Mouse (Mus musculus) hindbrain, embryonic 15.5 days (tissue): ENCODE data around the gene Gm20388. TPM values are rescaled to one million over a fixed set of nuclear protein-coding genes. Genes with fewer than 3 reads are reported as not detected.
A peak's percentile ranks its signal among the peaks of the same experiment; 100 is the strongest.

Source experiments
- ATAC-seq: fragments of 200-750 bp; cut with Nextera tagmentation; 2 replicates; pipeline ENCODE4 v1.8.0; 2017; ENCODE audit warnings: low read depth, moderate number of reproducible peaks, moderate TSS enrichment; ENCODE audit not compliant: low FRiP score
- H3K27ac ChIP-seq: fragments of 300-500 bp; sonication (generic); replicated peaks from 2 replicates; pipeline ENCODE4 v1.5.1; 2015; ENCODE audit warnings: mild to moderate bottlenecking, inconsistent platforms
- H3K27me3 ChIP-seq: fragments of 300-500 bp; sonication (generic); 2 replicates; pipeline ENCODE4 v1.6.1; 2015; ENCODE audit warnings: control low read depth, inconsistent platforms
- H3K36me3 ChIP-seq: fragments of 300-500 bp; sonication (generic); 2 replicates; pipeline ENCODE4 v1.6.1; 2015; ENCODE audit warnings: control low read depth, inconsistent platforms
- H3K4me1 ChIP-seq: fragments of 300-500 bp; sonication (generic); replicated peaks from 2 replicates; pipeline ENCODE4 v1.6.1; 2015; ENCODE audit warnings: control low read depth, inconsistent platforms
- H3K4me2 ChIP-seq: fragments of 300-500 bp; sonication (generic); 2 replicates; pipeline ENCODE4 v1.6.1; 2015; ENCODE audit warnings: moderate library complexity, mild to moderate bottlenecking, inconsistent platforms
- H3K4me3 ChIP-seq: fragments of 300-500 bp; sonication (generic); 2 replicates; pipeline ENCODE4 v1.5.1; 2015; ENCODE audit warnings: mild to moderate bottlenecking, inconsistent platforms
- H3K9ac ChIP-seq: fragments of 300-500 bp; sonication (generic); 2 replicates; pipeline ENCODE4 v1.6.1; 2015; ENCODE audit warnings: inconsistent platforms
- H3K9me3 ChIP-seq: fragments of 300-500 bp; sonication (generic); 2 replicates; pipeline ENCODE4 v1.6.1; 2016; ENCODE audit warnings: control low read depth, inconsistent platforms
- WGBS: fragments of 180-500 bp; shearing (Covaris S2); methylation state at CpG from one replicate; pipeline ENCODE4 v1.1.7; 2015; 5-methylcytosine and 5-hydroxymethylcytosine counted together
- polyA plus RNA-seq: library from polyadenylated mRNA; unstranded; fragments of >200 nt; fragmentation: Nextera tagmentation; extraction: Ambion mirVana; gene quantifications from 2 replicates; pipeline ENCODE4 v1.2.1, GENCODE M21; 2015

The Gm20388 gene
- polyA plus RNA-seq, 1 experiment from 2014 or later = 5.4 TPM

DNA sequence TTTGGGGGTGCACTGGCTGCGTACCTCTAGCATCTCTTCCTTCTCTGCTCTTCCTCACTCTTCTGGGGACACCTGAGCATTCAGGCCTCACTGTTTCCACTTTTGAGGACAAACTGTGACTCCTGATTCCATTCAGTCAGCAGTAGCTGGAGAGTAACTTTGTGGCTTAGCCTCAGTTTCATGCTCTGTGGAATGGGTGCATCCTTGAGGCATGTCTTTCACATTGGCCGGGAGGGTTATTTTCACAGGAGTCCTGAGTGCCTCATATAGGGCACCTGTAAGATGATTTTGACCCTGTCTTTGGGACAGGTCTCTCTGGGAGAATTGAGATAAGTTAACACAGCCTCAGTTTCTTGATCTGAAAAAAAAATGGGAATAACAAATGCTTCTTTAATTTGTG, 1212.5 kb downstream of the Gm20388 start:
- H3K4me1 ChIP-seq = peaks cover 12% of the 10 kb centered on the region
- peaks cover 94% of the 10 kb centered on the region for H3K27me3 ChIP-seq
- ATAC-seq = no peak
- no peak overlapping the region for H3K9ac ChIP-seq
- no peaks in the 10 kb centered on the region for H3K9me3 ChIP-seq
- WGBS = 32% methylated on average over 2 of the region's 2 CpGs
- H3K4me2 ChIP-seq = no peak overlapping the region
- H3K36me3 ChIP-seq = no peaks in the 10 kb centered on the region
- H3K27ac ChIP-seq = no peak overlapping the region
- H3K4me3 ChIP-seq = no peak overlapping the region

DNA sequence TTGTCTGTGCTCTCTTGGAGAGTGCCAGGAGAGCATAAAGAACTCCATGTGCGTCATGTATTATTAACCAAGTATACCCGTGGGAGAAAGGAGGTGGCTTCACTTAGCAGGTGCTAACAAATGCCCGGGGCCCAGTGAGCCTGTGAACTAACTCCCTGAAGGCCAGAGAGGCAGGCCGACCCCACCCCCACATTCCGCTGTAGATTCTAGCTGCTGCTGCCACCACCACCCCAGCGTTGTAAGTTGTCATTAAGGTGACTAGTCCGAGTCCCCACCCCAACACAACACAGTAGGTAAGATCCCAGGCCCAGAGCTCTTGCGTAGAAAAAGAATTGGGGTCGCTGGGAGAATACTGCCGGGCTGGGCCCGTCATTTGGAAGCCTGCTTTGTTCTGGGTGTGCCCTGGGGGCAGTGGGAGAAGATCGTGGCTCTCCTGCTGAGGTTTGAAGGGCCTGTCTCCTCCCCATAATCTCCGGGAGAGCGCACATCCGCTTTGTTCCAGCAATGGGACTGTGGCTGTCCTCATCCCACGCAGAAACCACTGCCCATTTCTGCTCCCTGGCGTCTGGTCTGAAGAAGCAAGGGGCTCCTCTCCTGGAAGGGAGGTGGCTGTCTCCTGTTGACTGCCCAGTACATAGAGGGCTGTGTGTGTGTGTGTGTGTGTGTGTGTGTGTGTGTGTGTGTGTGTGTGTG, 1214.1 kb downstream of the Gm20388 start:
- Histone ChIP-seq H3K36me3 (no peaks in the 10 kb centered on the region), H3K9ac (no peak overlapping the region), H3K27ac (no peak overlapping the region), H3K9me3 (no peaks in the 10 kb centered on the region), H3K27me3 (peaks cover 98% of the 10 kb centered on the region), H3K4me3 (no peak overlapping the region), H3K4me2 (peak overlapping the region; percentile 47), H3K4me1 (peaks cover 20% of the 10 kb centered on the region)
- WGBS = 2% methylated on average over 17 of the region's 17 CpGs
- 0 out of 2 replicates have a peak, but pooled peaks have one; percentile 40 for ATAC-seq

DNA sequence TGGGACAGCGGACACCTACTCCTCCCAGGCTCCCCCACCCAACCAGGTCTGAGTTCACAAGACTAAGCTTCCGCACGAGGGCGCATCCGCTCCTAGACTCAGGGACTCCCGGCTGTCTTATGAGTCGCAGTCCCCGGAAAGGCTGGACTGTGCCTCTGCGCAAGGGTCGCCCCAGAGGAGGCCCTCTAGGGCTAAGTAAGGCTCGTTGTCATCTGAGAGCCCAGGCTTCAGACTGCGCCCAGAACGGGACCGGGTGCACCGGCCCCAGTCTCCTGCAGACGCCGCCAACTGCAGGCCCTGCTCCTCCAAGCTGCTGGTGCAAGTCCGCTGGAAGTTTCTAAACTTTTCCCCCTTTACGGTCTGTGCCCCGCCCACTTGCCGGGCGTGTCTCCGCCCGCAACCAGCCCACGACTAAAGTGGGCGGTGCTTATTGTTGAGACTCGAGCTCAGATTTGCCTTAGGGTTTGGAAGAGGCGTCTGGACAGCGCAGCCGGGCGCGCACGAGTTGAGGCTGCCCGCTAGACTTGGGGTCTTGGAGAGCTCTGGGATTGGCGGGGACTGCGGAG, 1214.8 kb downstream of the Gm20388 start:
- Histone ChIP-seq H3K27ac (no peak overlapping the region), H3K4me1 (peaks cover 20% of the 10 kb centered on the region), H3K4me2 (peak overlapping the region; percentile 47), H3K27me3 (peaks cover 98% of the 10 kb centered on the region), H3K4me3 (peak overlapping the region; percentile 16; the same call in 1 of the 2 replicates), H3K9me3 (no peaks in the 10 kb centered on the region), H3K9ac (no peak overlapping the region), H3K36me3 (no peaks in the 10 kb centered on the region)
- peak; percentile 75 for ATAC-seq
- under 1% methylated on average over 36 of the region's 36 CpGs for WGBS

DNA sequence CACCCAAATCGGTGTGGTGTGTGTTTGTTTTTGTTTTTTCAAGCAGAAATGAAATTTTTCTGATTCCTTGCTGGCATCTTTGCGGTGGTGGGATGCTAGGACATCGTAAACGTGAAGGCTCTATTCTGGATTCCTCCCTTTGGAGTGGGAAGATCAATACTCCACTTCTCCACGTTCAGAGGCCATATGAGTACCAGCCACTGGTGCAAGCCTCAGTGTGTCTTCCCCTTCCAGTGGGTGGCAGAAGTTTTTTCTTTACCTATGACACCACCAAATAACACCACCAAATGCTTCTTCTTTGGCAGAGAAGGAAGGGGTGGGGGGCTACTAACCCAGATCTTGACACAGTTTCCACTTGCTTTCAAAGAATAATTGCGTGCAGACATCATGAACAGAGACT, 1215.5 kb downstream of the Gm20388 start:
- no peak overlapping the region for H3K9ac ChIP-seq
- H3K9me3 ChIP-seq = no peaks in the 10 kb centered on the region
- no peak overlapping the region for H3K4me3 ChIP-seq
- H3K27me3 ChIP-seq = peaks cover 98% of the 10 kb centered on the region
- H3K4me1 ChIP-seq = peaks cover 20% of the 10 kb centered on the region
- ATAC-seq = no peak
- H3K27ac ChIP-seq = no peak overlapping the region
- no peaks in the 10 kb centered on the region for H3K36me3 ChIP-seq
- H3K4me2 ChIP-seq = no peak overlapping the region
- 6% methylated on average over 6 of the region's 6 CpGs for WGBS

DNA sequence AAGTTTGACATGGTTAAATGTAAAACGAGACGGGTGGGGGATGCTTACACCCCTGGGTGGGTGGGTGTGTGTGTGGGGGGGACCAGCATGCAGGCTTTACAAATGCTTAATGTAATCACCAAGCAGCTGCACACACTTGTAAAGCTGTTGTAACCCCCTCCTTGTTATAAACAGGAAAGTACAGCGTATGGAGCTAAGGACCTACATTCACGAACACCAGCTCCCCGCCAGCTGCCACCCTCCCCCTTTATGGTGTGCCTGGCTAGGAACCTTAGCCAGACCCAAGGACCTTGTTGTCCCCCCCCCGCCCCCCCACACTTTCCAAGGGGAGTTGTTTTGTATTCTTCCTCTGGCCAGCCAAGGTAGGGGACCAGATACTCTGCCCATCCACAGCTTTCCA, 1216.1 kb downstream of the Gm20388 start:
- peaks cover 97% of the 10 kb centered on the region for H3K27me3 ChIP-seq
- ATAC-seq = no peak
- 0% methylated on average over 6 of the region's 6 CpGs for WGBS

DNA sequence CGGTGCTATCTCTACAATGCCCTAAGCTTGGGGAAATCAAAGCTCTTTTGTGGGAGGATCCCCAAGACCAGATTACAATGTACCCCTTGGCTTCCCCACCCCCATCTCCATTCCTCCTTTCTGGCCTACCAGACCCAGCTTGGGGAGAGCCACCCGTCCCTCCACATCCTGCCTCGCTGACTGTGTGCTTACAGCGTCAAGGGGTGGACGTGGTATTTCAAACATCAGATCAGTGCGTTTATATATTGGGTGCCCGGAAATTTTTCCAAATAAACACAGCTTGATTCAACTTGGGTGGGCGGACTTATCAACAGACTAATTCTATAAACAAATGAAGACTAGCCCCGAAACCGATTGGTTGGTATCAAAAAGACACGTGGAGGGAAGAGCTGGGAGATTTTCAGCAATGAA, 1216.7 kb downstream of the Gm20388 start:
- Histone ChIP-seq H3K27me3 (peaks cover 97% of the 10 kb centered on the region), H3K9me3 (no peaks in the 10 kb centered on the region), H3K4me2 (no peak overlapping the region), H3K36me3 (no peaks in the 10 kb centered on the region), H3K27ac (no peak overlapping the region), H3K4me3 (no peak overlapping the region), H3K4me1 (peaks cover 20% of the 10 kb centered on the region), H3K9ac (no peak overlapping the region)
- 4% methylated on average over 11 of the region's 11 CpGs for WGBS
- ATAC-seq = no peak

More for the DNA sequence above, 1216.1 kb downstream of the Gm20388 start:
- Histone ChIP-seq H3K9me3 (no peaks in the 10 kb centered on the region), H3K36me3 (no peaks in the 10 kb centered on the region), H3K27ac (no peak overlapping the region), H3K4me2 (no peak overlapping the region), H3K4me3 (no peak overlapping the region), H3K4me1 (peaks cover 20% of the 10 kb centered on the region), H3K9ac (no peak overlapping the region)

DNA sequence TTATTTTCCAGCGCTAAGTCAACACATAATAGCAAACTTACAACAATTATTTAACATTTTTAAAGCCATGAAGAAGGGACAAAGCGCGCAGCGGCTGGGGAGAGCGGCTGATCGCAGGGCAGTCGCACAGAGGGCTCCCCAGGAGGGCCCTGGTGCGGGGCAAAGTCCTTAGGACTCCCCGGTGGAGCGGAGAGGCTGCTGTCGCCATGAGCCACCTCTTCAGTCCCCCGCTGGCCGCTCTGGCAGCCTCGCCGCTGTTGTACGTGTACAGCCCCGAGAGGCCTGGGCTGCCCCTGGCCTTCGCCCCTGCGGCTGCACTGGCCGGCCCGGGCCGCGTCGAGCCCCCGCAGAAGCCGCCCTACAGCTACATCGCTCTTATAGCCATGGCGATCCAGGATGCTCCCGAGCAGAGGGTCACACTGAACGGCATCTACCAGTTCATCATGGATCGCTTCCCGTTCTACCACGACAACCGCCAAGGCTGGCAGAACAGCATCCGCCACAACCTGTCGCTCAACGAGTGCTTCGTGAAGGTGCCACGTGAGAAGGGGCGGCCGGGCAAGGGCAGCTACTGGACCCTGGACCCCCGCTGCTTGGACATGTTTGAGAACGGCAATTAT, 1217.2 kb downstream of the Gm20388 start, which contains the start of gene Foxl1:
Gene Foxl1 (plus strand): TSS at position 185 of the 620 bp plus-strand sequence.
- H3K36me3 ChIP-seq = no peaks in the 10 kb centered on the region
- H3K27ac ChIP-seq = no peak within 1 kb of the TSS
- peaks cover 20% of the 10 kb centered on the region for H3K4me1 ChIP-seq
- H3K4me3 ChIP-seq = 0 out of 2 replicates have a peak within 1 kb of the TSS, but pooled peaks have one; percentile 8
- no peaks in the 10 kb centered on the region for H3K9me3 ChIP-seq
- H3K4me2 ChIP-seq = peak within 1 kb of the TSS; percentile 37
- peaks cover 96% of the 10 kb centered on the region for H3K27me3 ChIP-seq
- no peak within 1 kb of the TSS for H3K9ac ChIP-seq
- ATAC-seq = no peak
- under 1% methylated on average over 43 of the region's 43 CpGs for WGBS

DNA sequence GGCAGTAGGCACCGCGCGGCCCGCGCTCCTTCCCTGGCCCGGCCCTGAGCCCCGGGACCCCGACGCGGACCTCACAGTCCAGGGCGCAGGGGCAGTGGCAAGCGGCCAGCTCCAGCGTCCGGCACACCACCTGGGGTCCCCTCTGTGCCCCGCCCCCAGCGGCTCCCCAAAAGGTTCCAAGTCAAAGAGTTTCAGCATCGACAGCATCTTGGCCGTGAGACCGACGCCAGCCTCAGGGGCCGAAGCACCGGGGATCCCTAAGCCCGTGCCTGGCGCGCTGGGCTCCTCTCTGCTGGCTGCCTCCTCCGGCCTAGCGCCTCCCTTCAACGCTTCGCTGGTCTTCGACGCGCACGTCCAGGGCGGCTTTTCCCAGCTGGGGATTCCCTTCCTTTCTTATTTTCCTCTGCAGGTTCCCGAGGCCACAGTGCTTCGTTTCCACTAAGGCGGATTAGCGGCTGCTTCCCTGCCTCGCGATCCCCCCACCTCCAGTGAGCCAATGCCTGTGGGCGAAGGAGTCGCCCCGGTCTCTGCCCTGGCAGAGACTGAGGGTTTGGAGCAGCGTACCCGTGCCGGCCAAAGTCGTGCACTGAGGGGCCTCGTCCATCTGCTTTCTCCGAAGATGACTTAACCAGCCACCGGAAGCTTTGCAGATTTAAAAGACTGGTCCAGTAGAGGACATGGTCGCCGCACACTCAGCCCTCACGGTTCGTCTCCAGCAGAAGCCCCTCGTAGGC, 1218.1 kb downstream of the Gm20388 start:
- ATAC-seq = no peak
- Histone ChIP-seq H3K9me3 (no peaks in the 10 kb centered on the region), H3K4me2 (peak overlapping the region; percentile 37), H3K9ac (no peak overlapping the region), H3K4me3 (0 out of 2 replicates have a peak overlapping the region, but pooled peaks have one; percentile 8), H3K27ac (no peak overlapping the region), H3K27me3 (peaks cover 90% of the 10 kb centered on the region), H3K4me1 (peaks cover 20% of the 10 kb centered on the region), H3K36me3 (no peaks in the 10 kb centered on the region)
- 2% methylated on average over 55 of the region's 55 CpGs for WGBS

DNA sequence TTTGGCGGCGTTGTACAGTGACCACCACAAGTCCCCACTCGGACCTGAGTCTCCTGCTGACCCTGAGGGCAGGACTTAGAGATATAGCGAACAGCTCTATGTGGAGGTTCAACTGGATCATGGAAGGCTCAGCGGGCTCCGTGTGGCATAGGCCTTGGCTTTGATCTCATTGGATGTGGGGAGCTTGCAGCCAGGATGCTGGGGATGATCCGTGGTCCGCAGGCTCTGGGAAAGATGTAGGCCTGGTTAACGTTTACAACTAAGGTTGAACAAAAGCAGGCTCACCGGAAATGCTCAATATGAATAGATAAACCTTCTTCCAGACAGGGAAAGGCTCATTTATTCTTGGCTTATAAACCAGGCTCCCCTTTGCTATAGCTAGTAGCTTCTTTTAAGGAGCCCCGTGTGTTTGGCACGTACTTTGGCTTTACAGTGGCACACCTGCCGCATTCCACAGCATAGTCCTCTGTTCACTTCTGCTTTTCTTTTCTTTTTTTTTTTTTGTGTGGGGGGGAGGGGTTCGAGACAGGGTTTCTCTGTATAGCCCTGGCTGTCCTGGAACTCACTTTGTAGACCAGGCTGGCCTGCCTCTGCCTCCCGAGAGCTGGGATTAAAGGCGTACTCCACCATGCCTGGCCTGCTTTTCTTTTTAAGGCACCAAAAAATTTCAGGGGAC, 1218.8 kb downstream of the Gm20388 start:
- peaks cover 20% of the 10 kb centered on the region for H3K4me1 ChIP-seq
- no peak overlapping the region for H3K9ac ChIP-seq
- no peaks in the 10 kb centered on the region for H3K9me3 ChIP-seq
- WGBS = 17% methylated on average over 16 of the region's 16 CpGs
- H3K36me3 ChIP-seq = no peaks in the 10 kb centered on the region
- H3K4me3 ChIP-seq = no peak overlapping the region
- H3K27ac ChIP-seq = no peak overlapping the region
- ATAC-seq = no peak
- H3K27me3 ChIP-seq = peaks cover 84% of the 10 kb centered on the region
- H3K4me2 ChIP-seq = no peak overlapping the region

DNA sequence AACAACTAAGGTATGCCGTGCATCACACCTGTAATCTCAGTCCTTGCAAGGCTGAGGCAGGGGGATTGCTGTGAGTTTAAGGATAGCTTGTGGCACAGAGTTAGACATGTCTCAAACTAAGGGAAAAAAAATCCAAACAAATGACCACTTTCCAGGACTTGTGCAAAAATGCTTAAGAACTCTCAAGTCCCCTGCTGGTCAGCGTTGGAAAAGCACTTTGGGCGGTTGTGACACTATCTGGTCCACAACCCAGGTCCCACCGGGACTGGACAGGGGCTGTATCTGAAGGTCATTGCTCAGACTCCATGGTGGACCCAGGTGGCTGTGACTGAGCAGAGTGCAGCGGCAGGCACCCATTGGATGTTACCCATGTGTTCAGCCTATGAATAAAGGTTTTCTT, 1219.9 kb downstream of the Gm20388 start:
- no peak overlapping the region for H3K4me3 ChIP-seq
- H3K9ac ChIP-seq = no peak overlapping the region
- H3K4me2 ChIP-seq = no peak overlapping the region
- H3K9me3 ChIP-seq = no peaks in the 10 kb centered on the region
- peaks cover 73% of the 10 kb centered on the region for H3K27me3 ChIP-seq
- H3K36me3 ChIP-seq = no peaks in the 10 kb centered on the region
- WGBS = 38% methylated on average over 5 of the region's 5 CpGs
- H3K27ac ChIP-seq = no peak overlapping the region
- H3K4me1 ChIP-seq = peaks cover 17% of the 10 kb centered on the region
- no peak for ATAC-seq

DNA sequence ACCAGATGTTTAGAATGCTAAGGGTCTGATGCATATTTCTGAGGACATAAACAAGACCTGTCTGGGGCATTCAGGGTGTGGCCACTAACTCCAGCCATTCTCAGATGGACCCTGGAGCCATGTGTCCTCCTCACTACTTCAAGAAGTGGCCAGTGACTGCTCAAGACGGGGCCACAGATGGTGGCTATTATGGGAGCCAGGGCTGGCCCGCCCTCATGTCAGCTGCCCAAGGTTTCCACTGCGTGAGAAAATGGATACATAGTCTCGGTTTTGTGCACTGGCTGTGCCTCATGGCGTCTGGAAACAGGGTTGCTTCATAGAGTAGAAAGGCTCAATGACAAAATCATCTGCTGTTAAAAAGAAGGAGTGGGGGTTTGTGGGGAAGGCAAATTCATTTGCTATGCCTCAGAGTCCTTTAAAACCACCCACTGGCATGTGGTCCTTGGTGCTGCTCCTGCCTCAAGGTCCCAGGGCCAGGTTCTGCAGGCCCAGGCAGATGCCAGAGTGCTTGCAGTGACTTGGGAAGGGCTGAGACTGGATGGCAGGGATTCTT, 1222.4 kb downstream of the Gm20388 start:
- Histone ChIP-seq H3K9me3 (no peaks in the 10 kb centered on the region), H3K27me3 (peaks cover 48% of the 10 kb centered on the region), H3K4me2 (no peak overlapping the region), H3K4me3 (no peak overlapping the region), H3K4me1 (peaks cover 9% of the 10 kb centered on the region), H3K36me3 (no peaks in the 10 kb centered on the region), H3K9ac (no peak overlapping the region), H3K27ac (no peak overlapping the region)
- no peak for ATAC-seq
- 72% methylated on average over 5 of the region's 5 CpGs for WGBS
